Mouse (Mus musculus): ENCODE measurements around the gene Diaph2. TPM values are rescaled to one million over a fixed set of nuclear protein-coding genes. Genes with fewer than 3 reads are reported as not detected.
"Not testable (repeated sequence)": the region's sequence is repeated elsewhere in the genome, so short reads cannot be mapped to it uniquely, and the experiment has no call there.

Diaph2 gene
- total RNA-seq, 2 experiments from 2014 or later: 16.6 to 16.7 TPM

- DNase-seq: no peak
Observed at GRCm38 (mm10) chrX:129831903-129832302, 82.4 kb downstream of the Diaph2 start.

- no peak for DNase-seq
Observed at GRCm38 (mm10) chrX:129833887-129834286, 84.3 kb downstream of the Diaph2 start.

- peak; percentile 44 for DNase-seq
Observed at GRCm38 (mm10) chrX:129884465-129884864, 134.9 kb downstream of the Diaph2 start.

- DNase-seq: no peak
Observed at GRCm38 (mm10) chrX:129925806-129926205, 176.3 kb downstream of the Diaph2 start.

GRCm38 (mm10) chrX:129974816-129975215 is 225.3 kb downstream of the Diaph2 start:
- DNase-seq: no peak

- DNase-seq: no peak
Observed at GRCm38 (mm10) chrX:130008210-130008609, 258.7 kb downstream of the Diaph2 start.

- DNase-seq: no peak
Observed at GRCm38 (mm10) chrX:130019735-130020134, 270.2 kb downstream of the Diaph2 start.

- DNase-seq: no peak
Observed at GRCm38 (mm10) chrX:130044525-130044924, 295.0 kb downstream of the Diaph2 start.

- no peak for DNase-seq
Observed at GRCm38 (mm10) chrX:130149216-130149615, 399.7 kb downstream of the Diaph2 start.

GRCm38 (mm10) chrX:130152164-130152563 is 402.6 kb downstream of the Diaph2 start:
- no peak for DNase-seq

GRCm38 (mm10) chrX:130173126-130173525 is 423.6 kb downstream of the Diaph2 start:
- no peak for DNase-seq

GRCm38 (mm10) chrX:130187891-130188290 is 438.3 kb downstream of the Diaph2 start:
- no peak for DNase-seq

GRCm38 (mm10) chrX:130188449-130188848 is 438.9 kb downstream of the Diaph2 start:
- DNase-seq: no peak

GRCm38 (mm10) chrX:130189250-130189649 is 439.7 kb downstream of the Diaph2 start:
- no peak for DNase-seq

GRCm38 (mm10) chrX:130197412-130197811 is 447.9 kb downstream of the Diaph2 start:
- not testable (repeated sequence) for DNase-seq

GRCm38 (mm10) chrX:130205243-130205642 is 455.7 kb downstream of the Diaph2 start:
- DNase-seq: no peak

- DNase-seq: no peak
Observed at GRCm38 (mm10) chrX:130212227-130212626, 462.7 kb downstream of the Diaph2 start.

- DNase-seq: no peak
Observed at GRCm38 (mm10) chrX:130212759-130213158, 463.2 kb downstream of the Diaph2 start.

GRCm38 (mm10) chrX:130230045-130230444 is 480.5 kb downstream of the Diaph2 start:
- DNase-seq: no peak

GRCm38 (mm10) chrX:130235167-130235566 is 485.6 kb downstream of the Diaph2 start:
- no peak for DNase-seq

GRCm38 (mm10) chrX:130246652-130247051 is 497.1 kb downstream of the Diaph2 start:
- no peak for DNase-seq

GRCm38 (mm10) chrX:130253664-130254063 is 504.1 kb downstream of the Diaph2 start:
- no peak for DNase-seq

GRCm38 (mm10) chrX:130265707-130266106 is 516.2 kb downstream of the Diaph2 start:
- DNase-seq: no peak

- DNase-seq: no peak
Observed at GRCm38 (mm10) chrX:130279144-130279543, 529.6 kb downstream of the Diaph2 start.

GRCm38 (mm10) chrX:130281484-130281883 is 531.9 kb downstream of the Diaph2 start:
- no peak for DNase-seq
